Mouse (Mus musculus) T-helper 2 cell (primary cell): ENCODE measurements around the gene Ptgfrn.

Experiments
- in situ Hi-C: fragments of 300-600 bp; cut with MboI, MseI; formaldehyde crosslinking; loops from one replicate; pipeline ENCODE4 v1.15.1; 2025; ENCODE audit warnings: high pct_unique_total_duplicates

Ptgfrn gene

GRCm38 (mm10) chr3:101041997-101042396 lies 68.1 kb downstream of the Ptgfrn start:
- in situ Hi-C loops: no loop called here

GRCm38 (mm10) chr3:101037984-101038545 lies 72.0 kb downstream of the Ptgfrn start:
- in situ Hi-C loops: no loop called here

- in situ Hi-C loops: no loop called here
Observed at GRCm38 (mm10) chr3:101036001-101036400, 74.1 kb downstream of the Ptgfrn start.

- in situ Hi-C loops: no loop called here
Observed at GRCm38 (mm10) chr3:101034509-101034908, 75.6 kb downstream of the Ptgfrn start.

- in situ Hi-C loops: no loop called here
Observed at GRCm38 (mm10) chr3:101033644-101034043, 76.4 kb downstream of the Ptgfrn start.

GRCm38 (mm10) chr3:101031456-101032142 lies 78.5 kb downstream of the Ptgfrn start:
- in situ Hi-C loops: no loop called here

- in situ Hi-C loops: no loop called here
Observed at GRCm38 (mm10) chr3:101030630-101031029, 79.4 kb downstream of the Ptgfrn start.

GRCm38 (mm10) chr3:101029339-101029738 lies 80.7 kb downstream of the Ptgfrn start, which contains the start of gene Cd101:
TSS of gene Cd101 (minus strand) at chr3:101029556.
- in situ Hi-C loops: no loop called here

GRCm38 (mm10) chr3:101026741-101027140 lies 83.3 kb downstream of the Ptgfrn start:
- in situ Hi-C loops: no loop called here

- in situ Hi-C loops: no loop called here
Observed at GRCm38 (mm10) chr3:101022967-101023366, 87.1 kb downstream of the Ptgfrn start.

GRCm38 (mm10) chr3:101021481-101022051 lies 88.5 kb downstream of the Ptgfrn start:
- in situ Hi-C loops: no loop called here

GRCm38 (mm10) chr3:101021073-101021472 lies 89.0 kb downstream of the Ptgfrn start:
- in situ Hi-C loops: no loop called here

- in situ Hi-C loops: no loop called here
Observed at GRCm38 (mm10) chr3:101018494-101018893, 91.6 kb downstream of the Ptgfrn start.

GRCm38 (mm10) chr3:101016050-101016449 lies 94.0 kb downstream of the Ptgfrn start:
- in situ Hi-C loops: no loop called here

GRCm38 (mm10) chr3:101015254-101015653 lies 94.8 kb downstream of the Ptgfrn start:
- in situ Hi-C loops: no loop called here

- in situ Hi-C loops: no loop called here
Observed at GRCm38 (mm10) chr3:101013536-101013935, 96.5 kb downstream of the Ptgfrn start.

- in situ Hi-C loops: no loop called here
Observed at GRCm38 (mm10) chr3:101013005-101013404, 97.1 kb downstream of the Ptgfrn start.

- in situ Hi-C loops: no loop called here
Observed at GRCm38 (mm10) chr3:101012597-101012996, 97.5 kb downstream of the Ptgfrn start.

GRCm38 (mm10) chr3:101012131-101012571 lies 97.9 kb downstream of the Ptgfrn start:
- in situ Hi-C loops: no loop called here

GRCm38 (mm10) chr3:101011203-101011600 lies 98.9 kb downstream of the Ptgfrn start:
- in situ Hi-C loops: no loop called here

- in situ Hi-C loops: no loop called here
Observed at GRCm38 (mm10) chr3:101010589-101011202, 99.4 kb downstream of the Ptgfrn start.

- in situ Hi-C loops: no loop called here
Observed at GRCm38 (mm10) chr3:101007112-101007782, 102.8 kb downstream of the Ptgfrn start.
